Mouse (Mus musculus) liver, postnatal 0 days (tissue): ENCODE data around the gene Add3.

Experiments used
- CTCF ChIP-seq: sonication (generic); IDR thresholded peaks from 2 replicates; pipeline ENCODE4 v1.5.1; 2016; ENCODE audit warnings: antibody characterized with exemption, low read depth
- EP300 ChIP-seq: IDR thresholded peaks from 2 replicates; pipeline ENCODE4 v1.6.1; 2016; ENCODE audit warnings: antibody characterized with exemption, low read depth, mild to moderate bottlenecking

GRCm38 (mm10) chr19:53153096-53153495, 12.9 kb downstream of the Add3 start:
- TF ChIP-seq CTCF (no peak), EP300 (no peak)
